Mouse (Mus musculus): ENCODE data around the gene Crygb. TPM values are rescaled to one million over a fixed set of nuclear protein-coding genes. Genes with fewer than 3 reads are reported as not detected.
A peak's percentile ranks its signal among the peaks of the same experiment; 100 is the strongest.

Gene Crygb
- polyA plus RNA-seq (2015; fragmentation: Nextera tagmentation; extraction: Ambion mirVana) = not detected in 2 replicates

DNA sequence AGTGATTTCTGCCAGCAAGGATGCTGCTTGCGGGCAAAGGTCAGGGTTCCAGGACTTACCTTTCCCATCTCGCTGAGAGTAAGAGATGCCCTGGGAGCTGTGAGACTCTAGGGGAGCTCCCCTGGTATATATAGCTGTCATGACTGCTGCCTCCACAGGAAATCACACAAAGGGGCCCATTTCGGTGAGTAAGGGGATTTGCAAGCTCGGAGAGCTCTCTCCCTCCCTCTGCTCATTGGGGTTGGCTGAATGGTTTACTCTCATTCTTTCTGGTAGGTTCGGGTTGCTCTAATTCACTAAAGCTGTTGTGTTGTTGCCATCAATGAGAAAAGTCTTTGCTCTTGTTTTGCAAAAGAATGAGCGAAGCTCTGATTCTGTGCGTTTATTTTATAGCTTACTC is at the start of gene Crygb:
Crygb (minus strand) TSS at position 101 of the 400 bp plus-strand sequence.
- ATAC-seq (ENCODE audit: insufficient read depth, low FRiP score) = no peak
- Histone ChIP-seq H3K36me3 (ENCODE audit: control insufficient read depth, insufficient read depth, low read length) (no peaks in the 10 kb centered on the region), H3K4me2 (ENCODE audit: low read depth, low read length) (no peak within 1 kb of the TSS), H3K27ac (ENCODE audit: low read length) (no peak within 1 kb of the TSS), H3K9me3 (replicated peaks; ENCODE audit: control insufficient read depth, low read length) (no peaks in the 10 kb centered on the region), H3K4me1 (ENCODE audit: control insufficient read depth, insufficient read depth, low read length) (no peaks in the 10 kb centered on the region), H3K9ac (ENCODE audit: low read length) (no peak within 1 kb of the TSS), H3K27me3 (ENCODE audit: control insufficient read depth, insufficient read depth, low read length) (no peaks in the 10 kb centered on the region), H3K4me3 (replicated peaks; ENCODE audit: low read length) (no peak within 1 kb of the TSS)
- 43% methylated on average over 7 of the region's 7 CpGs for WGBS

DNA sequence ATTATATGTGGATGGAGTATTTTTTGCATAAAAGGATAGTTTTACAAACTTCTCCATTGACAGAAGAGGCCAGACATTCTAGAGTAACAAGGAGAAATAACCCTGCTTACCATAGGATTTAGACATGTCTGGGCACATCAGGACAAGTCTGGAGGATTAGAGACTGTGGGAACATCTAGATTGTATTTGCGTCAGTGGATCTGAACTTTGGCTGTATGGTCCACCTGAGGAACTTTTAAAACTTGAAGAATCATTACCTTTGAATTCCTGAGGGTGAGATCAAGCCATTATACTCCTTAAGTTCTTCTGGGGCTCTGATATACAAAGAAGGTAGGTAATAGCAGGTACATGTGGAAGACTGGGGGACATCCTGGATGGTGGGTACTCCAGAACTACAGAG is 49.6 kb upstream of the Crygb start:
- Histone ChIP-seq H3K4me1 (ENCODE audit: control insufficient read depth, insufficient read depth, low read length) (no peaks in the 10 kb centered on the region), H3K36me3 (ENCODE audit: control insufficient read depth, insufficient read depth, low read length) (no peaks in the 10 kb centered on the region), H3K27ac (ENCODE audit: low read length) (no peak overlapping the region), H3K27me3 (ENCODE audit: control insufficient read depth, insufficient read depth, low read length) (no peaks in the 10 kb centered on the region), H3K9me3 (replicated peaks; ENCODE audit: control insufficient read depth, low read length) (no peaks in the 10 kb centered on the region), H3K4me2 (ENCODE audit: low read depth, low read length) (no peak overlapping the region), H3K9ac (ENCODE audit: low read length) (no peak overlapping the region), H3K4me3 (replicated peaks; ENCODE audit: low read length) (no peak overlapping the region)
- no peak for ATAC-seq (ENCODE audit: insufficient read depth, low FRiP score)
- 87% methylated on average over 1 of the region's 1 CpGs for WGBS

DNA sequence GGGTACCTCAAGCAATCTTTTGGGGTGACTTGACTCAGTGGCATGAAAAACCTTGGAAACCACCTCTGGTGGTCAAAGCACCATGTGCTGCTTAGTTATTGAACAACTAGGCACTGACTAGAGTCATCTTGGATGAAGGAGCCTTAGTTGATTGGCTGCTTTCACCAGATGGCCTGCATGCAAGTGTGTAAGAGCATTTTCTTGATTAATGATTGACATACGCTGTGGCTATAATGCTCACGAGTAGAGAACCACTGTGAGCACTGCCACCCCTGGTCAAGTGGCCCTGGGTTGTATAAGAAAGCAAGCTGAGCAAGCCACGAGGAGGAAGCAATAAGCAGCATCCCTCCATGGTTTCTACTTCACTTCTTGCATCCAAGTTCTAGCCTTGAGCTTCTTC is 48.1 kb upstream of the Crygb start:
- Histone ChIP-seq H3K4me2 (ENCODE audit: low read depth, low read length) (no peak overlapping the region), H3K9me3 (replicated peaks; ENCODE audit: control insufficient read depth, low read length) (no peaks in the 10 kb centered on the region), H3K9ac (ENCODE audit: low read length) (no peak overlapping the region), H3K36me3 (ENCODE audit: control insufficient read depth, insufficient read depth, low read length) (no peaks in the 10 kb centered on the region), H3K4me3 (replicated peaks; ENCODE audit: low read length) (no peak overlapping the region), H3K27me3 (ENCODE audit: control insufficient read depth, insufficient read depth, low read length) (no peaks in the 10 kb centered on the region), H3K4me1 (ENCODE audit: control insufficient read depth, insufficient read depth, low read length) (no peaks in the 10 kb centered on the region), H3K27ac (ENCODE audit: low read length) (no peak overlapping the region)
- no peak for ATAC-seq (ENCODE audit: insufficient read depth, low FRiP score)
- WGBS = 72% methylated on average over 3 of the region's 3 CpGs

DNA sequence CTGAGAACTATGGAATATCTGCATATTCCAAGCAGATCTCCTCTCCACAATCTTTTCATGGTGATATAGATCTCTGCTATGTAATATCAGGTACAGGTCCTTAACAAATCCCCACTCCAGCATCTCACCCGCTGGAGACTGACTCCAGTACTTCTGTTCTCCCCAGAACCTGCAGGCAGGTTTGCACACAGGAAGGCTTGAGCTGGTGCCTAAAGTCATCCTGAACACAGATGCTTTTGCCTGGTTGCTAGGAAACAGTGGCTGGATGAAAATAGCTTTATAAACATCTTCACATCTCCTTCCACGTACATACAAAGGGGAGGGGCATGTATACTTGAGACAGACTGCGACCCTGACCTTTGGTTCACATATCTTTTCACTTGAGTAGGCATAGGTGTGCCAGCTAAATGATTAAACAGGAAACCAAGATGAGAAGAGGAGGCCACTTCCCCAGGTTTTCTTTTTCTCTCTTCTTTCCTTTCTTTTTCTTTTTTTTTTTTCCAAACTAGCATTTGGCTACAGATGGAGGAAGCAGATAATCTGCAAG is 47.6 kb upstream of the Crygb start:
- no peaks in the 10 kb centered on the region for H3K4me1 ChIP-seq (ENCODE audit: control insufficient read depth, insufficient read depth, low read length)
- no peak overlapping the region for H3K4me2 ChIP-seq (ENCODE audit: low read depth, low read length)
- WGBS = 56% methylated on average over 3 of the region's 3 CpGs
- no peaks in the 10 kb centered on the region for H3K27me3 ChIP-seq (ENCODE audit: control insufficient read depth, insufficient read depth, low read length)
- no peaks in the 10 kb centered on the region for H3K36me3 ChIP-seq (ENCODE audit: control insufficient read depth, insufficient read depth, low read length)
- ATAC-seq (ENCODE audit: insufficient read depth, low FRiP score) = no peak
- no peak overlapping the region for H3K27ac ChIP-seq (ENCODE audit: low read length)
- no peaks in the 10 kb centered on the region for H3K9me3 ChIP-seq (replicated peaks; ENCODE audit: control insufficient read depth, low read length)
- H3K9ac ChIP-seq (ENCODE audit: low read length) = no peak overlapping the region
- H3K4me3 ChIP-seq (replicated peaks; ENCODE audit: low read length) = no peak overlapping the region

DNA sequence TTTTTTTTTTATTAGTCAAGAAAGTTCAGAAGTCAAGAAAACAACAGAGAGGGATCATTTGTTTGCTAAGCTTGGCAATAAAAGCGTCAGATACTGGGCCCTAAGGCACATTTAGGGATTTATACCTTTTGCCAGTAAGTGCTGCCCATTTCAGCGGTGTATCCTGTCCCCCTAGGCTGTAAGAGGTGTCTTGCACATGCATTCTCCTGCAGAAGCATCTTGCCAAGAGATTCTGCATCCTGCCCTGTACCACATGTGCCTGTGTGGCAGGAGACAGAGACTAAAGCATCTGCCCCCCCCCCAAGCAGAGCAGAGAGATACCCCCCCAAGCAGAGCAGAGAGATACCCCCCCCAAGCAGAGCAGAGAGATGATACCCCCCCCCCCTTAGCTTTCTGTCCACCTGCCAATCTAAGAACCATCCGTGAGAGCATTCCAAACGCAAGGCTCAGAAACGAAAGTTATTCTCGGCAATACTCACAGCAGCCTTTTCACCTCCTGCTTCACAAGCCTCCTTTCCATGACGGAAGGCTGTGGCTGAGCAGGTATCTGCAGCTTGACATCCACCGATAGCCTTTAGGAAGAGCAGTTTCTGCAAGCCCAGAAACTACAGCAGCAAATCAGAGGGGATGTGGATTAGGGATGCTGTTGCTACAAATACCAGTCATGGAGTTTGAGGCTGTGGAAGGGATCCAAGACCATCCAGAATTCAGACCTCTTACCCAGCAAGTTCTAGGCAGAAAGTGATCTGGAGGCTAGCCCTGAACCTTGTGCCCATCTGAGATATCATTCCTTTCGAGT is 40.7 kb upstream of the Crygb start, which contains the start of gene D630023F18Rik:
D630023F18Rik (minus strand) TSS at position 641 of the 799 bp plus-strand sequence.
- ATAC-seq (ENCODE audit: insufficient read depth, low FRiP score) = no peak
- peak within 1 kb of the TSS; percentile 35; the same call in 1 of the 2 replicates for H3K9ac ChIP-seq (ENCODE audit: low read length)
- H3K4me1 ChIP-seq (ENCODE audit: control insufficient read depth, insufficient read depth, low read length) = no peaks in the 10 kb centered on the region
- H3K27me3 ChIP-seq (ENCODE audit: control insufficient read depth, insufficient read depth, low read length) = no peaks in the 10 kb centered on the region
- WGBS = 30% methylated on average over 9 of the region's 9 CpGs
- H3K4me3 ChIP-seq (replicated peaks; ENCODE audit: low read length) = peak within 1 kb of the TSS; percentile 25
- peak within 1 kb of the TSS; percentile 46 for H3K4me2 ChIP-seq (ENCODE audit: low read depth, low read length)
- no peaks in the 10 kb centered on the region for H3K9me3 ChIP-seq (replicated peaks; ENCODE audit: control insufficient read depth, low read length)
- no peaks in the 10 kb centered on the region for H3K36me3 ChIP-seq (ENCODE audit: control insufficient read depth, insufficient read depth, low read length)
- no peak within 1 kb of the TSS for H3K27ac ChIP-seq (ENCODE audit: low read length)

DNA sequence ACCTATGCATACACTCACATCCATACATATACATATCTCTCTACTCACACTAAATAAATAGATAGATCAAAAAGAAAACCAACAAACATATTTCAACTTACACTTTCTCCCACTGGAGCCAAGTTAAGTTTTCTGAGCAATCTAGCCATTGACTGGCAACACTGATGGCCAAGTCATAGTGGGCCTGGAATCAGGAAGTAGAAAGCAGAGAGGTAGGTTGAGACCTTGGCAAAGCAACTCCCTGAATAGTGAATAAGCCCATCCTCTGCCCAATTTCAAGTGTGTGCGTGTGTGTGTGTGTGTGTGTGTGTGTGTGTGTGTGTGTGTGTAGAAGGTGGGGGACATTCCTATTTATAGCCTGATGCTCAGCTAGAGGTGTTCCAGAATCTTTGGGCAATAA is 37.4 kb upstream of the Crygb start, which contains the start of gene Gm28845:
Gm28845 (minus strand) TSS at position 121 of the 400 bp plus-strand sequence.
- no peaks in the 10 kb centered on the region for H3K9me3 ChIP-seq (replicated peaks; ENCODE audit: control insufficient read depth, low read length)
- no peak within 1 kb of the TSS for H3K4me2 ChIP-seq (ENCODE audit: low read depth, low read length)
- 93% methylated on average over 1 of the region's 1 CpGs for WGBS
- H3K27ac ChIP-seq (ENCODE audit: low read length) = peak within 1 kb of the TSS; percentile 82
- H3K4me1 ChIP-seq (ENCODE audit: control insufficient read depth, insufficient read depth, low read length) = no peaks in the 10 kb centered on the region
- H3K9ac ChIP-seq (ENCODE audit: low read length) = no peak within 1 kb of the TSS
- H3K4me3 ChIP-seq (replicated peaks; ENCODE audit: low read length) = no peak within 1 kb of the TSS
- no peaks in the 10 kb centered on the region for H3K27me3 ChIP-seq (ENCODE audit: control insufficient read depth, insufficient read depth, low read length)
- H3K36me3 ChIP-seq (ENCODE audit: control insufficient read depth, insufficient read depth, low read length) = no peaks in the 10 kb centered on the region
- ATAC-seq (ENCODE audit: insufficient read depth, low FRiP score) = no peak

DNA sequence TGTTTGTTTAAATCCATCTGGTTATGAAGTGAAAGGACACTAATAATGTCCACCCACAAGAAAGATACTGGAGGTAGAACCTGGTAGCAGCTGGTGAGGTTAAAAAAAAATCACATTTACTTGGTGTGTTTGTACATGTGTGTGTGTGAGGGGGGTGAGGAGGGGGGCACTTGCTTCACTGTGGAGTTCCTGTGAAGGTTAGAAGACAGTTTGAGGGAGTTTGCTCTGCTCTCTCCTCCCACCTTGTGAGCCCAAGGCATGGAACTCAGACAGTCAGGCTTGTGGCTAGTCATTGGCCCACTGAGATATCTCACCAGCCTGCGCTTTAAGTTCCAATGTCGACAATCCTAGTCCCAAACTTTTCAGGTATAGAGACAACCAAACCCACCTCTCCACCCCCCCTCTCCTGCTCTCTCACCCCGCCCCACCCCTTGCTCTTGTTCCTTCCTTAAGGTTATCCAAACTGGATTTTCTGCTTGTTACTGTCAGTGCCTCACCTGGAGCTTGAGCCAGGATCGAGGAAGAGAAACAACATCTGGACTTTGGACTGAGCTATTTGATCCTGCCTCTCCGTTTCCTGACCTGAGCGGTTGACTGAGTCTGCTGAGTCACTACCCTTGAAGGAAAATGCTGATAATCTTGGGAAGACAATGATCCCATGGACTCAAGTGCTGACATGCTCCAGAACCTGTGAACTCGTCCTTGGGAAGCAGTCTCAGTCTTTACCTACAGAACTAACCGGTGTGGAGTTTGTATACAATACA is 36.2 kb upstream of the Crygb start:
- H3K4me2 ChIP-seq (ENCODE audit: low read depth, low read length) = no peak overlapping the region
- no peaks in the 10 kb centered on the region for H3K27me3 ChIP-seq (ENCODE audit: control insufficient read depth, insufficient read depth, low read length)
- H3K36me3 ChIP-seq (ENCODE audit: control insufficient read depth, insufficient read depth, low read length) = no peaks in the 10 kb centered on the region
- no peaks in the 10 kb centered on the region for H3K4me1 ChIP-seq (ENCODE audit: control insufficient read depth, insufficient read depth, low read length)
- 48% methylated on average over 8 of the region's 8 CpGs for WGBS
- no peaks in the 10 kb centered on the region for H3K9me3 ChIP-seq (replicated peaks; ENCODE audit: control insufficient read depth, low read length)
- ATAC-seq (ENCODE audit: insufficient read depth, low FRiP score) = peak; percentile 86; the same call in 1 of the 2 replicates
- H3K27ac ChIP-seq (ENCODE audit: low read length) = peak overlapping the region; percentile 82
- H3K4me3 ChIP-seq (replicated peaks; ENCODE audit: low read length) = no peak overlapping the region
- no peak overlapping the region for H3K9ac ChIP-seq (ENCODE audit: low read length)

DNA sequence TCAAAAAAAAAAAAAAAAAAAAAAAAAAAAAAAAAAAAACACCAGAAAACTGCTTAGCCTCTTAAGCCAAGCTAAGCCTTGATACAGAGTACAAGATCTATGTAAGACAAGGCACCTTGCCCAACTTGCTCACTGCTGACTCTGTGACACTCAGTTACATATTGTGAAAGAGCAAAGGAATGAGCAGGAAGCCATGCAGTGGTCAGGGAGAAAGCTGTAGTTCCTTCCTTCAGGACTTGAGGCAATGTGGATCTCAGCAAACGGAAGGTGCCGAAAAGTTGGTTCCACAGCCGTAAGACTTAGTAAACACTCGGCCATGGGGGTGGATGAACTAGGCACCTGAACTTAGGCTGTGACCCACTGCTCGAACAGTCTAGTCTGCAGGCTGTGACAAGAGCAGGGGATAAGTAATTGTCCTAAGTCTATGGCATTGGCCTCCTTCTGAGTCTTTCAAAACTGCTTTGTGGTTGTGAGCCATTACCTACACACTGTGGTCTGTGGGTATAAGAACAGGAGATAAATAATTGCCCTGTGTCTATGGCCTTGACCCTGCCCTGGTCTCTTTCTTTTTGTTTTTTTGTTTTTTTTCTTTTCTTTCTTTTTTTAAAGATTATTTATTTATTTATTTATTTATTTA is 31.6 kb upstream of the Crygb start:
- Histone ChIP-seq H3K4me3 (replicated peaks; ENCODE audit: low read length) (no peak overlapping the region), H3K27ac (ENCODE audit: low read length) (no peak overlapping the region), H3K4me1 (ENCODE audit: control insufficient read depth, insufficient read depth, low read length) (no peaks in the 10 kb centered on the region), H3K9me3 (replicated peaks; ENCODE audit: control insufficient read depth, low read length) (no peaks in the 10 kb centered on the region), H3K27me3 (ENCODE audit: control insufficient read depth, insufficient read depth, low read length) (no peaks in the 10 kb centered on the region), H3K4me2 (ENCODE audit: low read depth, low read length) (no peak overlapping the region), H3K9ac (ENCODE audit: low read length) (no peak overlapping the region), H3K36me3 (ENCODE audit: control insufficient read depth, insufficient read depth, low read length) (no peaks in the 10 kb centered on the region)
- ATAC-seq (ENCODE audit: insufficient read depth, low FRiP score) = no peak
- 88% methylated on average over 5 of the region's 5 CpGs for WGBS

Data from stomach, embryonic 16.5 days (tissue).